Mouse (Mus musculus) forebrain, embryonic 10.5 days (tissue): Measurements from ENCODE around the gene Mgat4e. TPM values are rescaled to one million over a fixed set of nuclear protein-coding genes. Genes with fewer than 3 reads are reported as not detected.

ENCODE experiments used
- DNase-seq: peaks from one replicate; pipeline ENCODE4 v3.0.0-alpha.2; 2017; ENCODE audit warnings: low spot score; ENCODE audit errors: extremely low spot score
- H3K27ac ChIP-seq: fragments of 300-500 bp; sonication (generic); 2 replicates; pipeline ENCODE4 v1.5.1; 2016; ENCODE audit warnings: mild to moderate bottlenecking
- H3K27me3 ChIP-seq: fragments of 300-500 bp; sonication (generic); 2 replicates; pipeline ENCODE4 v1.6.1; 2016; ENCODE audit warnings: mild to moderate bottlenecking; ENCODE audit not compliant: poor library complexity, severe bottlenecking
- H3K36me3 ChIP-seq: fragments of 300-500 bp; sonication (generic); replicated peaks from 2 replicates; pipeline ENCODE4 v1.6.1; 2016; ENCODE audit warnings: mild to moderate bottlenecking, moderate library complexity
- H3K4me1 ChIP-seq: fragments of 300-500 bp; sonication (generic); 2 replicates; pipeline ENCODE4 v1.6.1; 2016
- H3K4me3 ChIP-seq: fragments of 300-500 bp; sonication (generic); 2 replicates; pipeline ENCODE4 v1.5.1; 2016; ENCODE audit warnings: mild to moderate bottlenecking, moderate library complexity
- H3K9me3 ChIP-seq: fragments of 300-500 bp; sonication (generic); 2 replicates; pipeline ENCODE4 v1.6.1; 2016; ENCODE audit warnings: mild to moderate bottlenecking, moderate library complexity
- WGBS: fragments of 180-500 bp; shearing (Covaris S2); methylation state at CpG from one replicate; pipeline ENCODE4 v1.1.7; 2016; 5-methylcytosine and 5-hydroxymethylcytosine counted together
- polyA plus RNA-seq: library from polyadenylated mRNA; unstranded; fragments of >200 nt; fragmentation: Nextera tagmentation; extraction: Ambion mirVana; gene quantifications from 2 replicates; pipeline ENCODE4 v1.2.1, GENCODE M21; 2016

The Mgat4e gene
- polyA plus RNA-seq = not detected in 2 replicates

- DNase-seq = no peak
- Histone ChIP-seq H3K36me3 (no peaks in the 10 kb centered on the region), H3K27ac (no peak within 1 kb of the TSS), H3K27me3 (peaks cover 1% of the 10 kb centered on the region), H3K4me1 (0 out of 2 replicates have a peak, but pooled peaks cover 6% of the 10 kb centered on the region), H3K9me3 (peaks cover 10% of the 10 kb centered on the region; the same call in 1 of the 2 replicates), H3K4me3 (no peak within 1 kb of the TSS)
- WGBS = 69% methylated on average over 7 of the region's 7 CpGs
Measured at GRCm38 (mm10) chr1:134549632-134550132, at the start of gene Mgat4e. TSS of gene Mgat4e (minus strand) at chr1:134549682.

- 90% methylated on average over 9 of the region's 9 CpGs for WGBS
- no peak for DNase-seq
- Histone ChIP-seq H3K27ac (no peak overlapping the region), H3K9me3 (no peaks in the 10 kb centered on the region), H3K36me3 (peaks cover 99% of the 10 kb centered on the region), H3K4me1 (no peaks in the 10 kb centered on the region), H3K4me3 (no peak overlapping the region), H3K27me3 (no peaks in the 10 kb centered on the region)
Measured at GRCm38 (mm10) chr1:134597339-134598054, 48.0 kb upstream of the Mgat4e start.

GRCm38 (mm10) chr1:134591773-134592172 lies 42.3 kb upstream of the Mgat4e start:
- Histone ChIP-seq H3K4me3 (no peak overlapping the region), H3K36me3 (peaks cover 95% of the 10 kb centered on the region), H3K27ac (no peak overlapping the region), H3K4me1 (no peaks in the 10 kb centered on the region), H3K27me3 (no peaks in the 10 kb centered on the region), H3K9me3 (no peaks in the 10 kb centered on the region)
- WGBS = 94% methylated on average over 2 of the region's 2 CpGs
- no peak for DNase-seq

GRCm38 (mm10) chr1:134589676-134590075 lies 40.2 kb upstream of the Mgat4e start:
- Histone ChIP-seq H3K4me1 (no peaks in the 10 kb centered on the region), H3K9me3 (no peaks in the 10 kb centered on the region), H3K4me3 (no peak overlapping the region), H3K27ac (no peak overlapping the region), H3K27me3 (no peaks in the 10 kb centered on the region), H3K36me3 (peaks cover 95% of the 10 kb centered on the region)
- DNase-seq = no peak

- Histone ChIP-seq H3K27me3 (no peaks in the 10 kb centered on the region), H3K9me3 (no peaks in the 10 kb centered on the region), H3K4me1 (peaks cover 3% of the 10 kb centered on the region; the same call in 1 of the 2 replicates), H3K27ac (no peak overlapping the region), H3K36me3 (peaks cover 57% of the 10 kb centered on the region), H3K4me3 (no peak overlapping the region)
- DNase-seq = no peak
- 88% methylated on average over 3 of the region's 3 CpGs for WGBS
Measured at GRCm38 (mm10) chr1:134583560-134583959, 34.1 kb upstream of the Mgat4e start.

GRCm38 (mm10) chr1:134580796-134581195 lies 31.3 kb upstream of the Mgat4e start:
- H3K36me3 ChIP-seq = peaks cover 30% of the 10 kb centered on the region
- H3K9me3 ChIP-seq = no peaks in the 10 kb centered on the region
- no peak for DNase-seq
- no peak overlapping the region for H3K27ac ChIP-seq
- peaks cover 3% of the 10 kb centered on the region; the same call in 1 of the 2 replicates for H3K4me1 ChIP-seq
- no peak overlapping the region for H3K4me3 ChIP-seq
- WGBS = 89% methylated on average over 2 of the region's 2 CpGs
- no peaks in the 10 kb centered on the region for H3K27me3 ChIP-seq

- no peak overlapping the region for H3K27ac ChIP-seq
- WGBS = 86% methylated on average over 6 of the region's 6 CpGs
- peaks cover under 1% of the 10 kb centered on the region; the same call in 1 of the 2 replicates for H3K4me1 ChIP-seq
- H3K4me3 ChIP-seq = no peak overlapping the region
- no peaks in the 10 kb centered on the region for H3K27me3 ChIP-seq
- H3K9me3 ChIP-seq = no peaks in the 10 kb centered on the region
- H3K36me3 ChIP-seq = peaks cover 12% of the 10 kb centered on the region
- DNase-seq = no peak
Measured at GRCm38 (mm10) chr1:134577384-134578120, 28.1 kb upstream of the Mgat4e start.

GRCm38 (mm10) chr1:134573932-134574315 lies 24.4 kb upstream of the Mgat4e start:
- WGBS = 79% methylated on average over 5 of the region's 5 CpGs
- no peak overlapping the region for H3K27ac ChIP-seq
- H3K4me3 ChIP-seq = no peak overlapping the region
- H3K9me3 ChIP-seq = no peaks in the 10 kb centered on the region
- no peaks in the 10 kb centered on the region for H3K27me3 ChIP-seq
- no peak for DNase-seq
- peaks cover 3% of the 10 kb centered on the region for H3K4me1 ChIP-seq
- peaks cover 2% of the 10 kb centered on the region; the same call in 1 of the 2 replicates for H3K36me3 ChIP-seq

GRCm38 (mm10) chr1:134573300-134573931 lies 23.9 kb upstream of the Mgat4e start:
- no peak overlapping the region for H3K4me3 ChIP-seq
- no peaks in the 10 kb centered on the region for H3K27me3 ChIP-seq
- H3K36me3 ChIP-seq = peaks cover 2% of the 10 kb centered on the region; the same call in 1 of the 2 replicates
- WGBS = 75% methylated on average over 1 of the region's 1 CpGs
- no peak overlapping the region for H3K27ac ChIP-seq
- DNase-seq = no peak
- peaks cover 3% of the 10 kb centered on the region for H3K4me1 ChIP-seq
- H3K9me3 ChIP-seq = no peaks in the 10 kb centered on the region

- DNase-seq = no peak
- H3K4me3 ChIP-seq = no peak overlapping the region
- WGBS = 72% methylated on average over 3 of the region's 3 CpGs
- no peaks in the 10 kb centered on the region for H3K9me3 ChIP-seq
- peaks cover 5% of the 10 kb centered on the region; the same call in 1 of the 2 replicates for H3K36me3 ChIP-seq
- no peak overlapping the region for H3K27ac ChIP-seq
- H3K27me3 ChIP-seq = no peaks in the 10 kb centered on the region
- peaks cover 7% of the 10 kb centered on the region for H3K4me1 ChIP-seq
Measured at GRCm38 (mm10) chr1:134570631-134571030, 21.1 kb upstream of the Mgat4e start.

- Histone ChIP-seq H3K36me3 (peaks cover 5% of the 10 kb centered on the region; the same call in 1 of the 2 replicates), H3K4me1 (peaks cover 7% of the 10 kb centered on the region), H3K4me3 (no peak overlapping the region), H3K27ac (no peak overlapping the region), H3K27me3 (no peaks in the 10 kb centered on the region), H3K9me3 (no peaks in the 10 kb centered on the region)
- WGBS = 91% methylated on average over 9 of the region's 9 CpGs
- DNase-seq = no peak
Measured at GRCm38 (mm10) chr1:134570171-134570570, 20.7 kb upstream of the Mgat4e start.

GRCm38 (mm10) chr1:134567511-134567910 lies 18.0 kb upstream of the Mgat4e start:
- H3K36me3 ChIP-seq = peaks cover 5% of the 10 kb centered on the region; the same call in 1 of the 2 replicates
- 60% methylated on average over 1 of the region's 1 CpGs for WGBS
- H3K4me1 ChIP-seq = peaks cover 18% of the 10 kb centered on the region
- H3K4me3 ChIP-seq = no peak overlapping the region
- no peaks in the 10 kb centered on the region for H3K27me3 ChIP-seq
- H3K9me3 ChIP-seq = no peaks in the 10 kb centered on the region
- no peak for DNase-seq
- H3K27ac ChIP-seq = no peak overlapping the region
